ENCODE assay signal across 8 mouse cellular contexts in genomic region chr2:137116025-137116674, GRCm38 (mm10). TPM values are rescaled to one million over a fixed set of nuclear protein-coding genes. Genes with fewer than 3 reads are reported as not detected.
DNase-seq lines count a peak whose midpoint lies in the region; ATAC-seq and TF ChIP-seq lines count a peak whose summit lies in the region.

TSS of gene Jag1 (minus strand) at chr2:137116644.

- no peaks in the 10 kb centered on the region for H3K36me3 ChIP-seq in hindbrain, postnatal 0 days (ENCODE audit: insufficient read depth, low read length)
- H3K36me3 ChIP-seq in limb, embryonic 13.5 days = no peaks in the 10 kb centered on the region
- H3K36me3 ChIP-seq in myocyte (ENCODE audit: control insufficient read depth, insufficient read depth) = peaks cover 4% of the 10 kb centered on the region

- peak within 1 kb of the TSS; percentile 99 for H3K4me2 ChIP-seq in hindbrain, postnatal 0 days (ENCODE audit: low read depth, low read length)
- H3K4me2 ChIP-seq in limb, embryonic 13.5 days (replicated peaks) = peak within 1 kb of the TSS; percentile 93
- H3K4me2 ChIP-seq in myocyte (ENCODE audit: low read depth) = peak within 1 kb of the TSS; percentile 96

- peaks cover 45% of the 10 kb centered on the region for H3K79me2 ChIP-seq in myocyte (ENCODE audit: control insufficient read depth, insufficient read depth)

- peak within 1 kb of the TSS; percentile 21 for H3ac ChIP-seq in myocyte (ENCODE audit: control insufficient read depth, insufficient read length)

- H3K9ac ChIP-seq in hindbrain, postnatal 0 days (replicated peaks; ENCODE audit: low read length) = peak within 1 kb of the TSS; percentile 61
- H3K9ac ChIP-seq in limb, embryonic 13.5 days = peak within 1 kb of the TSS; percentile 91

- H3K4me3 ChIP-seq in hindbrain, postnatal 0 days (ENCODE audit: low read length) = peak within 1 kb of the TSS; percentile 50
- H3K4me3 ChIP-seq in limb, embryonic 13.5 days = peak within 1 kb of the TSS; percentile 72
- peak within 1 kb of the TSS; percentile 99 for H3K4me3 ChIP-seq in myocyte

- peak; percentile 22 for ATAC-seq in hindbrain, postnatal 0 days
- ATAC-seq in limb, embryonic 13.5 days (ENCODE audit: low FRiP score, low read depth) = no peak

- peak; percentile 31 to 51 for DNase-seq in layer of hippocampus, adult 18-20 months (ENCODE audit: low spot score in 2 of 2)
- DNase-seq in layer of hippocampus, postnatal 14 days (ENCODE audit: low spot score in 2 of 2) = no peak
- DNase-seq in adrenal gland, postnatal 36 days = peak; percentile 56 to 69
- DNase-seq in frontal cortex, postnatal 36 days (ENCODE audit: low spot score in 2 of 2) = peak; percentile 29 to 49
- peak; percentile 61 for DNase-seq in hindbrain, postnatal 0 days (ENCODE audit: low spot score)
- DNase-seq in thymus, postnatal 4 days = peak; percentile 47

- no peaks in the 10 kb centered on the region for H3K9me3 ChIP-seq in hindbrain, postnatal 0 days (ENCODE audit: low read length)
- no peaks in the 10 kb centered on the region for H3K9me3 ChIP-seq in limb, embryonic 13.5 days

- H3K27ac ChIP-seq in hindbrain, postnatal 0 days = peak within 1 kb of the TSS; percentile 87
- H3K27ac ChIP-seq in limb, embryonic 13.5 days = peak within 1 kb of the TSS; percentile 99

- TF ChIP-seq CTCF in hindbrain, postnatal 0 days (IDR thresholded peaks at IDR 0.05; ENCODE audit: low read depth) = no peak

- under 1% methylated on average over 58 of the region's 59 CpGs for WGBS in hindbrain, postnatal 0 days
- under 1% methylated on average over 59 of the region's 59 CpGs for WGBS in limb, embryonic 13.5 days

- H3K4me1 ChIP-seq in hindbrain, postnatal 0 days (ENCODE audit: insufficient read depth, low read length) = peaks cover 10% of the 10 kb centered on the region; the same call in 1 of the 2 replicates
- peaks cover 43% of the 10 kb centered on the region for H3K4me1 ChIP-seq in limb, embryonic 13.5 days

- no peak for TF ChIP-seq POLR2A in myocyte (IDR thresholded peaks at IDR 0.05; ENCODE audit: insufficient read length, low read depth)

- no peaks in the 10 kb centered on the region for H3K27me3 ChIP-seq in hindbrain, postnatal 0 days (ENCODE audit: insufficient read depth, low read length)
- no peaks in the 10 kb centered on the region for H3K27me3 ChIP-seq in limb, embryonic 13.5 days
- H3K27me3 ChIP-seq in myocyte (ENCODE audit: control insufficient read depth, insufficient read depth, insufficient read length) = no peaks in the 10 kb centered on the region

TF ChIP-seq in myocyte, 11 proteins besides CTCF, POLR2A, EP300 and RAD21:
- TF ChIP-seq MYOD1 (IDR thresholded peaks at IDR 0.05; ENCODE audit: control insufficient read depth in 1 of 3, insufficient read length in 2 of 3, low read depth in 2 of 3) = no peak
- no peak for TF ChIP-seq MYOG (IDR thresholded peaks at IDR 0.05; ENCODE audit: control insufficient read depth in 1 of 3, insufficient read depth in 1 of 3, insufficient read length in 2 of 3, low read depth in 2 of 3)
- TF ChIP-seq SRF (IDR thresholded peaks at IDR 0.05; ENCODE audit: control insufficient read depth, insufficient read length, low read depth) = no peak
- no peak for TF ChIP-seq REST (IDR thresholded peaks at IDR 0.05; ENCODE audit: insufficient read depth, insufficient read length)
- no peak for TF ChIP-seq CEBPB (IDR thresholded peaks at IDR 0.05; ENCODE audit: insufficient read depth, poor library complexity, severe bottlenecking)
- TF ChIP-seq TCF12 (IDR thresholded peaks at IDR 0.05; ENCODE audit: insufficient read depth, poor library complexity, severe bottlenecking) = no peak
- no peak for TF ChIP-seq TCF3 (IDR thresholded peaks at IDR 0.05; ENCODE audit: insufficient read length, low read depth)
- no peak for TF ChIP-seq POLR2AphosphoS2 (IDR thresholded peaks at IDR 0.05; ENCODE audit: insufficient read length, low read depth)
- no peak for TF ChIP-seq E2F4 (IDR thresholded peaks at IDR 0.05; ENCODE audit: insufficient read depth)
- TF ChIP-seq USF1 (IDR thresholded peaks at IDR 0.05; ENCODE audit: low read depth) = no peak
- TF ChIP-seq MAX (IDR thresholded peaks at IDR 0.05; ENCODE audit: low read depth) = no peak

RNA-seq across cellular contexts. Expression of gene Jag1, which starts in this region (rescaled TPM):
- total RNA-seq in layer of hippocampus, adult 18-20 months (2021) = 1 to 10 TPM; 8.9 to 9.4 TPM
- total RNA-seq in layer of hippocampus, postnatal 14 days (2021) = 1 to 10 TPM; 9.2 to 9.7 TPM
- 10 to 100 TPM; 13.5 to 13.6 TPM for total RNA-seq in adrenal gland, postnatal 36 days (2021)
- total RNA-seq in hindbrain, postnatal 0 days (2014; rRNA removed) = 8.5 and 8.7 TPM in 2 replicates
- 4.9 and 5.5 TPM in 2 replicates for polyA plus RNA-seq in hindbrain, postnatal 0 days (2015; fragmentation: Nextera tagmentation; extraction: Ambion mirVana)
- polyA plus RNA-seq in limb, embryonic 13.5 days (2015; fragmentation: Nextera tagmentation; extraction: Ambion mirVana) = 18.8 and 19.2 TPM in 2 replicates
- 17.9 TPM for polyA plus RNA-seq in myocyte (2012; fragmentation: generic; extraction: Trizol)

Comparison
In these comparisons a context has a peak if more than half of its experiments do, and no peak if none do; other contexts are left out.
1. DNase-seq: peak in layer of hippocampus, adult 18-20 months (2 of 2), adrenal gland, postnatal 36 days (2 of 2), frontal cortex, postnatal 36 days (2 of 2), hindbrain, postnatal 0 days (single experiment) and thymus, postnatal 4 days (single experiment); none in layer of hippocampus, postnatal 14 days (0 of 2).
2. Peak in every context shown above with its lines, with median percentiles within 50 percentile points of each other: H3K4me2 ChIP-seq and H3K4me3 ChIP-seq.